Mouse (Mus musculus) myocyte (in vitro differentiated cells): Measurements from ENCODE around the gene Ifnl2.

Source experiments
- CEBPB ChIP-seq: IDR thresholded peaks from 2 replicates; pipeline ENCODE4 v1.6.1; 2011; ENCODE audit warnings: mild to moderate bottlenecking, moderate library complexity; ENCODE audit not compliant: poor library complexity, insufficient read depth, severe bottlenecking
- E2F4 ChIP-seq: IDR thresholded peaks from one replicate; pipeline ENCODE4 v1.6.1; 2011; ENCODE audit warnings: mild to moderate bottlenecking, control low read depth, moderate library complexity; ENCODE audit not compliant: insufficient read depth
- MAX ChIP-seq: IDR thresholded peaks from one replicate; pipeline ENCODE4 v1.6.1; 2011; ENCODE audit warnings: low read depth, mild to moderate bottlenecking, control low read depth
- MYOD1 ChIP-seq, 3 experiments: IDR thresholded peaks; one replicate each; pipeline ENCODE4 v1.6.1; 2011; ENCODE audit warnings: control low read depth in 2 of 3, low read depth in 2 of 3, mild to moderate bottlenecking in 2 of 3, moderate library complexity in 1 of 3; ENCODE audit not compliant: insufficient read length in 2 of 3, control insufficient read depth in 1 of 3
- MYOG ChIP-seq, 3 experiments: IDR thresholded peaks; one replicate each; pipeline ENCODE4 v1.6.1; 2011; ENCODE audit warnings: control low read depth in 2 of 3, low read depth in 2 of 3, mild to moderate bottlenecking in 2 of 3; ENCODE audit not compliant: insufficient read length in 2 of 3, control insufficient read depth in 1 of 3, insufficient read depth in 1 of 3
- POLR2A ChIP-seq: IDR thresholded peaks from one replicate; pipeline ENCODE4 v1.6.1; 2011; ENCODE audit warnings: low read depth, mild to moderate bottlenecking, control low read depth, moderate library complexity; ENCODE audit not compliant: insufficient read length
- POLR2AphosphoS2 ChIP-seq: IDR thresholded peaks from one replicate; pipeline ENCODE4 v1.6.1; 2011; ENCODE audit warnings: low read depth, control low read depth; ENCODE audit not compliant: insufficient read length
- REST ChIP-seq: IDR thresholded peaks from one replicate; pipeline ENCODE4 v1.6.1; 2011; ENCODE audit warnings: mild to moderate bottlenecking, control low read depth, moderate library complexity; ENCODE audit not compliant: insufficient read depth, insufficient read length
- SRF ChIP-seq: IDR thresholded peaks from one replicate; pipeline ENCODE4 v1.6.1; 2011; ENCODE audit warnings: low read depth; ENCODE audit not compliant: control insufficient read depth, insufficient read length
- TCF12 ChIP-seq: IDR thresholded peaks from one replicate; pipeline ENCODE4 v1.6.1; 2011; ENCODE audit warnings: mild to moderate bottlenecking, control low read depth; ENCODE audit not compliant: poor library complexity, insufficient read depth, severe bottlenecking
- USF1 ChIP-seq: IDR thresholded peaks from one replicate; pipeline ENCODE4 v1.6.1; 2011; ENCODE audit warnings: low read depth, mild to moderate bottlenecking, control low read depth, moderate library complexity

DNA sequence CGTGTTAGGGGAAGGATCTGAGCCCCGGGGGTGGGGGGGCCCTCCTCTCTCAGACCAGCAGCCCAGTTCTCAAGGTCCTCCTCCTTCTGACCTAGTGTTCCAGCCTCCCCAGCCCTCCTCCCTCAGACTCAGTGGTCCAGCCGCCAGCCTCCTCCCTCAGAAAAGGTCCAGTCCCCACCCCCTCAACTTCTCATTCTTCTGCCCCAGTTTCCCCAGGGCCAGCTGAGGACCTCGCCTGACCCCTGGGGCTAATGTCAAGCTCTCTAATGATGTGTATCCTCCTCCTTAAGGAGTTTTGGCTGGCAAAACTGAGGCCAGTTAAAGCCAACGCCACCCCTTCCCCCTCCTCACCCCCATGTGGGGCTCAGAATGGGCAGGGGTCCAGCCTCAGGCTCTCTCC lies 36.9 kb upstream of the Ifnl2 start, which contains the start of gene Nccrp1:
- no peak for TF ChIP-seq E2F4
- TF ChIP-seq POLR2A, result no peak
- TF ChIP-seq MYOG (IDR thresholded peaks at IDR 0.05; ENCODE audit: control insufficient read depth in 1 of 3, insufficient read depth in 1 of 3, insufficient read length in 2 of 3, low read depth in 2 of 3), result no peak
- no peak for TF ChIP-seq TCF12
- no peak for TF ChIP-seq MAX
- no peak for TF ChIP-seq CEBPB
- no peak for TF ChIP-seq USF1
- TF ChIP-seq REST, result no peak
- no peak for TF ChIP-seq SRF
- no peak for TF ChIP-seq MYOD1 (IDR thresholded peaks at IDR 0.05; ENCODE audit: control insufficient read depth in 1 of 3, insufficient read length in 2 of 3, low read depth in 2 of 3)
- TF ChIP-seq POLR2AphosphoS2, result no peak
